Mouse (Mus musculus) lung, postnatal 0 days (tissue): Measurements from ENCODE around the gene Sar1a. TPM values are rescaled to one million over a fixed set of nuclear protein-coding genes. Genes with fewer than 3 reads are reported as not detected.

Experiments used
- ATAC-seq: fragments of 200-750 bp; cut with Nextera tagmentation; 2 replicates; pipeline ENCODE4 v1.8.0; 2017; ENCODE audit warnings: moderate library complexity
- DNase-seq: peaks from one replicate; pipeline ENCODE4 v3.0.0-alpha.2; 2016; ENCODE audit warnings: low spot score
- H3K27ac ChIP-seq: fragments of 300-500 bp; sonication (generic); 2 replicates; pipeline ENCODE4 v1.5.1; 2014; ENCODE audit warnings: antibody characterized with exemption, mild to moderate bottlenecking, low read length, mixed read lengths
- H3K27me3 ChIP-seq: fragments of 300-500 bp; sonication (generic); replicated peaks from 2 replicates; pipeline ENCODE4 v1.6.1; 2014; ENCODE audit warnings: low read length, mixed read lengths; ENCODE audit not compliant: insufficient read depth
- H3K36me3 ChIP-seq: fragments of 300-500 bp; sonication (generic); 2 replicates; pipeline ENCODE4 v1.6.1; 2014; ENCODE audit warnings: low read length, mixed read lengths; ENCODE audit not compliant: insufficient read depth
- H3K4me1 ChIP-seq: fragments of 300-500 bp; sonication (generic); 2 replicates; pipeline ENCODE4 v1.6.1; 2014; ENCODE audit warnings: antibody characterized with exemption, low read depth, low read length, mixed read lengths; ENCODE audit not compliant: insufficient read depth
- H3K4me2 ChIP-seq: fragments of 300-500 bp; sonication (generic); replicated peaks from 2 replicates; pipeline ENCODE4 v1.6.1; 2014; ENCODE audit warnings: low read depth, mild to moderate bottlenecking, low read length, moderate library complexity, mixed read lengths
- H3K4me3 ChIP-seq: fragments of 300-500 bp; sonication (generic); 2 replicates; pipeline ENCODE4 v1.5.1; 2014; ENCODE audit warnings: low read depth, low read length
- H3K9ac ChIP-seq: fragments of 300-500 bp; sonication (generic); replicated peaks from 2 replicates; pipeline ENCODE4 v1.6.1; 2014; ENCODE audit warnings: low read depth, mild to moderate bottlenecking
- H3K9me3 ChIP-seq: fragments of 300-500 bp; sonication (generic); 2 replicates; pipeline ENCODE4 v1.6.1; 2016; ENCODE audit warnings: low read length, mixed read lengths
- CTCF ChIP-seq: IDR thresholded peaks from 2 replicates; pipeline ENCODE4 v1.5.1; 2016; ENCODE audit warnings: antibody characterized with exemption, mild to moderate bottlenecking
- EP300 ChIP-seq: IDR thresholded peaks from 2 replicates; pipeline ENCODE4 v1.6.1; 2016; ENCODE audit warnings: antibody characterized with exemption, mild to moderate bottlenecking, control low read depth
- WGBS: fragments of 180-500 bp; shearing (Covaris S2); extraction: QIAGEN DNeasy Blood & Tissue Kit; methylation state at CpG from one replicate; pipeline ENCODE4 v1.1.7; 2014; 5-methylcytosine and 5-hydroxymethylcytosine counted together
- polyA plus RNA-seq: library from polyadenylated mRNA; unstranded; fragments of >200 nt; fragmentation: Nextera tagmentation; extraction: Ambion mirVana; gene quantifications from 2 replicates; pipeline ENCODE4 v1.2.1, GENCODE M21; 2015

Sar1a gene
- polyA plus RNA-seq, 1 experiment from 2014 or later, result 184 TPM

DNA sequence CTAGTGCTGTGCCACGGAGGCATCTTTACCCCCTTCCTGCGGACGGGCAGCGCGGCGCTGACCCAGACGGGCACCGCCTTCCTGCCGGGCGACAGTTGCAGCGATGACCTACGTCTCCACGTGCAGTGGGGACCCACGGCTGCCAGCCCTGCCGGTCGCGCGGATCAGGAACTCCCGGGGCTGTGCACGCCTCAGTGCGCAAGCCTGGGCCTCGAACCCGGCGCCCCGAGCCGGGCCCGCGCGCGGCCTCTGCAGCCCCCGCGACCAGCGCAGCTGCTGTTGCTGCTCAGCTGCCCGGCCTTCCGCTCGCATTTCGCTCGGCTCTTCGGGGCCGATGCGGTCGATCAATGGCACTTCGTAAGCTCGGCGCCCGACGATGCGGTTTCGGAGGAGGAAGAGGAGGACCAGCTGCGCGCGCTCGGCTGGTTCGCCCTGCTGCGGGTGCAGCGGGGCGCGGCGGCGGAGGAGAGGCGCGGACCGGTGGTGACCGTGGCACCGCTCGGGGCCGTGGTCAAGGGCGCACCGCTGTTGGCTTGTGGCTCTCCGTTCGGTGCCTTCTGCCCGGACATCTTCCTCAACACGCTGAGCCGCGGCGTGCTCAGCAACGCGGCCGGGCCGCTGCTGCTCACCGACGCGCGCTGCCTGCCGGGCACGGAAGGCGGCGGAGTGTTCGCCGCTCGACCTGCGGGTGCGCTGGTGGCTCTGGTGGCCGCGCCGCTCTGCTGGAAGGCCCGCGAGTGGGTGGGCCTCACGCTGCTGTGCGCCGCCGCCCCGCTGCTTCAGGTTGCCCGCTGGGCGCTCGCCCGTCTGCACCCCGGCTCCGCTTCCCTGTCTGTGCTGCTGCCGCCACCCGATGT lies 15.8 kb downstream of the Sar1a start:
- peak overlapping the region; percentile 93 for H3K4me3 ChIP-seq
- H3K27ac ChIP-seq, result no peak overlapping the region
- WGBS, result 2% methylated on average over 81 of the region's 111 CpGs
- H3K36me3 ChIP-seq, result peaks cover 17% of the 10 kb centered on the region; the same call in 1 of the 2 replicates
- peak overlapping the region; percentile 66 for H3K9ac ChIP-seq
- peak overlapping the region; percentile 100 for H3K4me2 ChIP-seq
- ATAC-seq (peak; percentile 52), DNase-seq (peak; percentile 11)
- H3K4me1 ChIP-seq, result peaks cover 8% of the 10 kb centered on the region; the same call in 1 of the 2 replicates
- H3K27me3 ChIP-seq, result no peaks in the 10 kb centered on the region
- H3K9me3 ChIP-seq, result no peaks in the 10 kb centered on the region
- TF ChIP-seq EP300 (no peak), CTCF (0 out of 2 replicates have a peak, but pooled peaks have one; percentile 1)

DNA sequence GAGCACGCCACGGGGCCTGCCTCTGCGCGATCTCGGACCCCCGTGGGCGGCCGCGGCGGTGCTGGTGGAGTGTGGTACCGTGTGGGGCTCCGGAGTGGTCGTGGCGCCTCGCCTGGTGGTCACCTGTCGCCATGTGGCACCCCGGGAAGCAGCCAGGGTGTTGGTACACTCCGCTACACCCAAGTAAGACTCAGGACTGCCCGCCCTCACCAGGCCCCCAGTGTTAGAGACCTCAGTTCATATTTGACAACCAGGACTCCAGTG lies 16.4 kb downstream of the Sar1a start:
- no peaks in the 10 kb centered on the region for H3K9me3 ChIP-seq
- WGBS, result 7% methylated on average over 18 of the region's 19 CpGs
- no peak for DNase-seq
- H3K27me3 ChIP-seq, result no peaks in the 10 kb centered on the region
- TF ChIP-seq CTCF (no peak), EP300 (no peak)
- peaks cover 8% of the 10 kb centered on the region; the same call in 1 of the 2 replicates for H3K4me1 ChIP-seq
- no peak for ATAC-seq
- H3K36me3 ChIP-seq, result peaks cover 17% of the 10 kb centered on the region; the same call in 1 of the 2 replicates
- peak overlapping the region; percentile 100 for H3K4me2 ChIP-seq
- H3K4me3 ChIP-seq, result peak overlapping the region; percentile 93
- no peak overlapping the region for H3K27ac ChIP-seq
- peak overlapping the region; percentile 66 for H3K9ac ChIP-seq

DNA sequence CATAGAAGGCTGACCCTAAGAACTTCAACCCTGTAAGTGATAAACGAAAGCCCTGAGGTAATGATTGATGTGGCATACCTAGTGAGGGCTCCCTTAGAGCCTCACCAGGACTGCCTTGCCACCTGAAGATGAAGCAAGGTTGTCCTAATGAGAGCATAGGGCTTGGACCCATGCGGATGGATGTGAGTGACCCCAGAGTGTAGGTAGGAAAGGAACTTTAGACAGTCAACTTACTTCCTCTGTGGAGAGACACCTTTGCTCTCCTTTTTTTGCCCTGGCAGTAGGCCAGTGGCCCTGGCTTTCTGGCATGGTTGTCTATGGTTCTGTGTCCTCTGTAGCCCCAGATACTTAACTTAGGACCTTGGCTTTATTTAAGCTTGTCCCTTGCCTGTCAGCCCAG lies 16.9 kb downstream of the Sar1a start:
- Histone ChIP-seq H3K9ac (no peak overlapping the region), H3K36me3 (peaks cover 13% of the 10 kb centered on the region; the same call in 1 of the 2 replicates), H3K4me3 (no peak overlapping the region), H3K4me2 (peak overlapping the region; percentile 100), H3K27me3 (no peaks in the 10 kb centered on the region), H3K27ac (no peak overlapping the region), H3K4me1 (peaks cover 8% of the 10 kb centered on the region; the same call in 1 of the 2 replicates), H3K9me3 (no peaks in the 10 kb centered on the region)
- no peak for ATAC-seq
- TF ChIP-seq EP300 (no peak), CTCF (no peak)
- DNase-seq, result no peak
- 70% methylated on average over 2 of the region's 2 CpGs for WGBS

GRCm38 (mm10) chr10:61704663-61705062 lies 24.6 kb downstream of the Sar1a start:
- no peaks in the 10 kb centered on the region for H3K4me1 ChIP-seq
- 68% methylated on average over 4 of the region's 4 CpGs for WGBS

DNA sequence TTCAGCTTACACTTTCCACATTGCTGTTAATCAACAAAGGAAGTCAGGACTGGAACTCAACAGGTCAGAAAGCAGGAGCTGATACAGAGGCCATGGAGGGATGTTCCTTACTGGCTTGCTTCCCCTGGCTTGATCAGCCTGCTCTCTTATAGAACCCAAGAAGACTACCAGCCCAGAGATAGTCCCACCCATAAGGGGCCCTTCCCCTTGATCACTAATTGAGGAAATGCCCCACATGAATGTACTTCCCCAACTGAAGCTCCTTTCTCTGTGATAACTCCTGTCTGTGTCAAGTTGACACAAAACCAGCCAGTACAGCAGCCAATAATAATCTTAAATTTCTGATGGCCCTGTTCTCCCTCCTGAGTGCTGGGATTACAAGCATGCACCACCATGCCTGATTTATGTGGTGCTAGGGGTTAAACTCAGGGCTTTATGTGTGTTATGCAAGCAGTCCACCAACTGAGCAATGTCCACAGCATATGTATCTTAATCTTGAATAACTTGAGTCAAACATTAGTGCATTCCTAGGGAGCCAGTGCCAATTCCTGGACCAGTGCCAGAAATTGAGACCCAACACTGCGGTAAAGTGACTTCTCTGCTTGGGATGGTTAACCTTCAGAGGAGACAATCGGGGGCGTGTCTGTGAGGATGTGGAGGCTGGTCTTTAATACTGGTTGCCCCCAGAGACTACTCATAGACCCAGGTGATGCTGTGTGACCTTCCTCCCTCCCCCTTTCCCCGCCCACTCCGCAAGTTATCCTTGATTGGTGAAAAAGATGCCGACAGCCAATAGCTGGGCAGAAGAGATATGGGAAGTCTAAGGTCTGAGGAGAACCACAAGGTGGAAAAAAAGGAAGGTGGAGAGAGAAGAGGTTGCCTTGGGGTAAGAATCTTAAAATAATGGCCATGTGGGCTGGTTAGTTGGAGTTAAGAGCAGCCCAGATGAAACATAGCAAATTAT lies 26.6 kb downstream of the Sar1a start:
- Histone ChIP-seq H3K4me3 (no peak overlapping the region), H3K36me3 (no peaks in the 10 kb centered on the region), H3K27ac (no peak overlapping the region), H3K4me2 (no peak overlapping the region), H3K27me3 (no peaks in the 10 kb centered on the region), H3K4me1 (no peaks in the 10 kb centered on the region), H3K9me3 (no peaks in the 10 kb centered on the region), H3K9ac (no peak overlapping the region)
- DNase-seq (peak; percentile 18), ATAC-seq (peak; percentile 69)
- 70% methylated on average over 6 of the region's 6 CpGs for WGBS
- TF ChIP-seq CTCF (no peak), EP300 (no peak)

More at GRCm38 (mm10) chr10:61704663-61705062, 24.6 kb downstream of the Sar1a start:
- H3K9ac ChIP-seq, result no peak overlapping the region
- no peak overlapping the region for H3K4me2 ChIP-seq
- DNase-seq (no peak), ATAC-seq (no peak)
- 0 out of 2 replicates have a peak, but pooled peaks cover 6% of the 10 kb centered on the region for H3K36me3 ChIP-seq
- no peak overlapping the region for H3K27ac ChIP-seq
- H3K9me3 ChIP-seq, result no peaks in the 10 kb centered on the region
- no peak overlapping the region for H3K4me3 ChIP-seq
- TF ChIP-seq CTCF, result no peak
- no peak for TF ChIP-seq EP300
- H3K27me3 ChIP-seq, result no peaks in the 10 kb centered on the region

DNA sequence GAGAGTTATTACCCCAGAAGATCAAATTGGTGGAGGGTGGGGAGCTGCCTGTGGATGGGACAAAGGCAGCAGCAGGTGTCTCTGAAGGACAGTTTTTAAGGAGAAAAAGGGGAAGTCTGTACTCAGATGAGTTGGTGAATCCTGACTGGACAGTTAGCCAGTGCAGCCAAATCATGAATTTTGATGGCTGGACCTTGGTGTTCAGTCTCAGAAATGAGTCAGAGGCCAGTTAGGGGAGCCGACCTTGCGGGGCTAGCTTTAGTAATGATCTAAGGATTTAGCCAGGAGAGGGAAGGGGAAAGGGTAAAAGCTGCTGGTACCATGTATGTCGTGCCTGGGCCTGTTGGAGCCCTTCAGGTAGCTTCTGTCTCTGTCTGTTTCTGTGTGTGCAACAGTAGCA lies 33.5 kb downstream of the Sar1a start:
- no peaks in the 10 kb centered on the region for H3K36me3 ChIP-seq
- H3K9me3 ChIP-seq, result no peaks in the 10 kb centered on the region
- ATAC-seq (no peak), DNase-seq (no peak)
- H3K9ac ChIP-seq, result no peak overlapping the region
- 72% methylated on average over 3 of the region's 3 CpGs for WGBS
- H3K27ac ChIP-seq, result no peak overlapping the region
- TF ChIP-seq CTCF, result no peak
- TF ChIP-seq EP300, result no peak
- H3K4me3 ChIP-seq, result no peak overlapping the region
- peaks cover 2% of the 10 kb centered on the region; the same call in 1 of the 2 replicates for H3K4me1 ChIP-seq
- no peak overlapping the region for H3K4me2 ChIP-seq
- H3K27me3 ChIP-seq, result no peaks in the 10 kb centered on the region
